Mouse (Mus musculus): Measurements from ENCODE around the gene Hmgcs1. TPM values are rescaled to one million over a fixed set of nuclear protein-coding genes. Genes with fewer than 3 reads are reported as not detected.

The Hmgcs1 gene
- total RNA-seq (2014; rRNA removed) (230 and 254 TPM in 2 replicates), polyA plus RNA-seq (2015; fragmentation: Nextera tagmentation; extraction: Ambion mirVana) (376 and 384 TPM in 2 replicates)

- H3K36me3 ChIP-seq (ENCODE audit: insufficient read depth, low read length), result no peaks in the 10 kb centered on the region
- H3K4me3 ChIP-seq (ENCODE audit: low read length), result peak within 1 kb of the TSS; percentile 99
- no peaks in the 10 kb centered on the region for H3K27me3 ChIP-seq (ENCODE audit: insufficient read depth, low read length)
- H3K9me3 ChIP-seq (ENCODE audit: low read length), result no peaks in the 10 kb centered on the region
- WGBS, result under 1% methylated on average over 59 of the region's 59 CpGs
- no peak for TF ChIP-seq CTCF (IDR thresholded peaks at IDR 0.05; ENCODE audit: low read depth)
- H3K4me2 ChIP-seq (ENCODE audit: low read depth, low read length), result peak within 1 kb of the TSS; percentile 78
- ATAC-seq (peak; percentile 100), DNase-seq (ENCODE audit: low spot score) (peak; percentile 100)
- peak within 1 kb of the TSS; percentile 96 for H3K27ac ChIP-seq
- H3K4me1 ChIP-seq (ENCODE audit: insufficient read depth, low read length), result peaks cover 18% of the 10 kb centered on the region; the same call in 1 of the 2 replicates
- H3K9ac ChIP-seq (replicated peaks; ENCODE audit: low read length), result peak within 1 kb of the TSS; percentile 92
Measured at GRCm38 (mm10) chr13:119690039-119690728, at the start of gene Hmgcs1. Gene Hmgcs1 (plus strand): TSS chr13:119690379.

- no peaks in the 10 kb centered on the region for H3K27me3 ChIP-seq (ENCODE audit: insufficient read depth, low read length)
- WGBS, result 32% methylated on average over 4 of the region's 4 CpGs
- H3K9ac ChIP-seq (replicated peaks; ENCODE audit: low read length), result no peak overlapping the region
- H3K4me1 ChIP-seq (ENCODE audit: insufficient read depth, low read length), result no peaks in the 10 kb centered on the region
- no peak overlapping the region for H3K4me3 ChIP-seq (ENCODE audit: low read length)
- ATAC-seq, result peak; percentile 69; the same call in 1 of the 2 replicates
- no peaks in the 10 kb centered on the region for H3K36me3 ChIP-seq (ENCODE audit: insufficient read depth, low read length)
- TF ChIP-seq CTCF (IDR thresholded peaks at IDR 0.05; ENCODE audit: low read depth), result peak; percentile 75
- H3K4me2 ChIP-seq (ENCODE audit: low read depth, low read length), result no peak overlapping the region
- no peaks in the 10 kb centered on the region for H3K9me3 ChIP-seq (ENCODE audit: low read length)
- peak; percentile 81 for DNase-seq (ENCODE audit: low spot score)
- H3K27ac ChIP-seq, result no peak overlapping the region
Measured at GRCm38 (mm10) chr13:119640504-119640903, 49.7 kb upstream of the Hmgcs1 start.

- Histone ChIP-seq H3K27ac (no peak overlapping the region), H3K36me3 (ENCODE audit: insufficient read depth, low read length) (no peaks in the 10 kb centered on the region), H3K4me2 (ENCODE audit: low read depth, low read length) (no peak overlapping the region), H3K4me3 (ENCODE audit: low read length) (no peak overlapping the region), H3K4me1 (ENCODE audit: insufficient read depth, low read length) (no peaks in the 10 kb centered on the region), H3K9ac (replicated peaks; ENCODE audit: low read length) (no peak overlapping the region), H3K27me3 (ENCODE audit: insufficient read depth, low read length) (no peaks in the 10 kb centered on the region), H3K9me3 (ENCODE audit: low read length) (no peaks in the 10 kb centered on the region)
- DNase-seq (ENCODE audit: low spot score) (no peak), ATAC-seq (no peak)
- TF ChIP-seq CTCF (IDR thresholded peaks at IDR 0.05; ENCODE audit: low read depth), result no peak
- 73% methylated on average over 7 of the region's 7 CpGs for WGBS
Measured at GRCm38 (mm10) chr13:119641145-119641544, 49.0 kb upstream of the Hmgcs1 start.

- ATAC-seq (no peak), DNase-seq (ENCODE audit: low spot score) (no peak)
- no peak overlapping the region for H3K4me2 ChIP-seq (ENCODE audit: low read depth, low read length)
- no peaks in the 10 kb centered on the region for H3K4me1 ChIP-seq (ENCODE audit: insufficient read depth, low read length)
- no peaks in the 10 kb centered on the region for H3K27me3 ChIP-seq (ENCODE audit: insufficient read depth, low read length)
- no peak overlapping the region for H3K27ac ChIP-seq
- whole genome bisulfite sequencing, result 57% methylated on average over 5 of the region's 5 CpGs
- no peak for TF ChIP-seq CTCF (IDR thresholded peaks at IDR 0.05; ENCODE audit: low read depth)
- no peak overlapping the region for H3K4me3 ChIP-seq (ENCODE audit: low read length)
- H3K9me3 ChIP-seq (ENCODE audit: low read length), result no peaks in the 10 kb centered on the region
- no peaks in the 10 kb centered on the region for H3K36me3 ChIP-seq (ENCODE audit: insufficient read depth, low read length)
- no peak overlapping the region for H3K9ac ChIP-seq (replicated peaks; ENCODE audit: low read length)
Measured at GRCm38 (mm10) chr13:119644769-119645168, 45.4 kb upstream of the Hmgcs1 start.

GRCm38 (mm10) chr13:119646511-119646910 lies 43.7 kb upstream of the Hmgcs1 start:
- H3K9ac ChIP-seq (replicated peaks; ENCODE audit: low read length), result no peak overlapping the region
- no peak overlapping the region for H3K27ac ChIP-seq
- DNase-seq (ENCODE audit: low spot score) (no peak), ATAC-seq (no peak)
- no peaks in the 10 kb centered on the region for H3K27me3 ChIP-seq (ENCODE audit: insufficient read depth, low read length)
- no peak for TF ChIP-seq CTCF (IDR thresholded peaks at IDR 0.05; ENCODE audit: low read depth)
- no peak overlapping the region for H3K4me2 ChIP-seq (ENCODE audit: low read depth, low read length)
- H3K36me3 ChIP-seq (ENCODE audit: insufficient read depth, low read length), result no peaks in the 10 kb centered on the region
- WGBS, result 93% methylated on average over 1 of the region's 1 CpGs
- H3K4me1 ChIP-seq (ENCODE audit: insufficient read depth, low read length), result no peaks in the 10 kb centered on the region
- no peaks in the 10 kb centered on the region for H3K9me3 ChIP-seq (ENCODE audit: low read length)
- no peak overlapping the region for H3K4me3 ChIP-seq (ENCODE audit: low read length)

GRCm38 (mm10) chr13:119648891-119649698 lies 41.1 kb upstream of the Hmgcs1 start:
- ATAC-seq, result peak; percentile 77
- DNase-seq (ENCODE audit: low spot score), result peak; percentile 54
- TF ChIP-seq CTCF (IDR thresholded peaks at IDR 0.05; ENCODE audit: low read depth), result no peak
- Histone ChIP-seq H3K36me3 (ENCODE audit: insufficient read depth, low read length) (no peaks in the 10 kb centered on the region), H3K27ac (peak overlapping the region; percentile 76), H3K4me1 (ENCODE audit: insufficient read depth, low read length) (no peaks in the 10 kb centered on the region), H3K27me3 (ENCODE audit: insufficient read depth, low read length) (no peaks in the 10 kb centered on the region), H3K9ac (replicated peaks; ENCODE audit: low read length) (peak overlapping the region; percentile 40), H3K4me3 (ENCODE audit: low read length) (no peak overlapping the region), H3K4me2 (ENCODE audit: low read depth, low read length) (peak overlapping the region; percentile 42), H3K9me3 (ENCODE audit: low read length) (no peaks in the 10 kb centered on the region)
- WGBS, result 38% methylated on average over 15 of the region's 15 CpGs

All from hindbrain, postnatal 0 days (tissue).